Mouse (Mus musculus) small intestine, adult 2 months (tissue): ENCODE results near the gene Ap2m1.

Source experiments
- CTCF ChIP-seq: fragments of 200-500 bp; IDR thresholded peaks from 2 replicates; pipeline ENCODE4 v1.5.1; 2012; ENCODE audit warnings: low read depth, mild to moderate bottlenecking, control low read depth, inconsistent platforms, low read length, moderate library complexity, mixed read lengths; ENCODE audit not compliant: insufficient replicate concordance, insufficient read length; ENCODE audit errors: extremely low read depth
- POLR2A ChIP-seq: fragments of 200-500 bp; IDR thresholded peaks from 2 replicates; pipeline ENCODE4 v1.6.1; 2012; ENCODE audit warnings: low read depth, mild to moderate bottlenecking, control low read depth, inconsistent platforms, low read length, moderate library complexity

DNA sequence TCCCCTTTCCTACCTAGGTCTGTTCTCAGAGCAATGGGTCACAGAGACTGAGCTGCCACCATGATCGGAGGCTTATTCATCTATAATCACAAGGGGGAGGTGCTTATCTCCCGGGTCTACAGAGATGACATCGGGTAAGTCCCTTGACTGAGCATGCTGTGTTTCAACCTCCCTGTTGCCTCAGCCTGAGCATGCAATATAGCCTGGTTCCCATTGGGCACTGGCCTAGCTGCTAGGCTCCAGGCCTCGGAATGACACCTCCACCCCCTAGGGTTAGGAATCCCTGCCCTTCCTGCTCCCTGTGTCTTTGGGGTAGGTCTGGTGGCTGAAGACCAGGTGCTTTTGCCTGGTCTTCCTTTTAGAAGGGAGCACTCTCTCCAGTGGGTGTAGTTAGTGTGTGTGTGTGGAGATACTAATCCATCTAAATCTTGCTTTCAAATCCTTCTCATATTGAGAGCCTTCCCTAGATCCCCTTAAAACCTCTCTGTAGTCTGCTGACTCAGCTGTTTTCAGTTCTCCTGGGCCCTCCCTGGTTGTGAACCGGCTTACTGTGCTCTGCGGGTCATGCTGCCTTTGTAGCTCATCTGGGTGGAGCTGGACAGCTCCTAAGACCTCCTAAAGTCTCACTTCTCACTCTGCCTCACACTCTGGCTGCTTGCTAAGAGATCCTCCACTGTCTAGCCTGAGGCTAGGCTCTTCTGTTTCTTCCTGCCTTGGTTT, 2.5 kb downstream of the Ap2m1 start:
- TF ChIP-seq CTCF (no peak), POLR2A (no peak)
